Mouse (Mus musculus): ENCODE results near the gene Arhgdia. TPM values are rescaled to one million over a fixed set of nuclear protein-coding genes. Genes with fewer than 3 reads are reported as not detected.
A peak's percentile ranks its signal among the peaks of the same experiment; 100 is the strongest.

The Arhgdia gene
- polyA plus RNA-seq, 1 experiment from 2014 or later, result 735 TPM

GRCm38 (mm10) chr11:120552736-120553135 is 28.7 kb downstream of the Arhgdia start:
- no peak for DNase-seq (ENCODE audit: low spot score)
- 0 out of 2 replicates have a peak, but pooled peaks cover under 1% of the 10 kb centered on the region for H3K36me3 ChIP-seq (replicated peaks)
- H3K9me3 ChIP-seq, result no peaks in the 10 kb centered on the region
- 83% methylated on average over 5 of the region's 5 CpGs for WGBS
- H3K4me1 ChIP-seq, result peaks cover 29% of the 10 kb centered on the region
- no peak overlapping the region for H3K4me3 ChIP-seq
- no peaks in the 10 kb centered on the region for H3K27me3 ChIP-seq (replicated peaks; ENCODE audit: low read depth, poor library complexity, severe bottlenecking)
- H3K27ac ChIP-seq (replicated peaks), result no peak overlapping the region

DNA sequence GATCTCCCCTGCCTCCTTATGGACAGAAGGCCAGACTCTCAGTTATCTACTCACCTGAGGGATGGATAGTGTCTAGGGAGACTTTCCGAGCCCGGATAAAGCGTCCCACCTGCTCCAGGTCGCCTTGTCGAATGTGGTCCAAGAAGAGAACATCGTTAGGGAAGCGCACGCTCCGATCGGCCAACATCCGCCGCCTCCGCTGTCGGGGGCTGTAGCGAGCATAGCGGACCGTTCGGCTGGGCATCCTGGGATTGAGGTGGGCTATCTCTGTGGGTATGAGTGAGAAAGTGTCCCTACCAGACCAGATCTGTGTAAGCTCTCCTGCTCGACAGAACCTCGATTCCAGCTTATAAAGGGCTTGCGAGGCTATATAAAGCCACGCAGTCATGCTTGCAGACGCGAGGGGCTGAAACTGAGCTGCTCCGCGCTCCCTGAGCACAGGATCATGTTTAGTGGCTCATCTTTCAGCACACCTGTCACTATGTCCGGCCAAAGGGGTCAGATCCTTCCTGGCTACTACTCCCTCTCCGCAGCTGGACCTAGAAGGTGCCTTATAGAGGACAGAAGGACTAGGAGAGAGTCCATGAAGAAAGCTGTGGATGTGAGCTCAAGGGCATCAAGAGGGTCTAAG is 30.5 kb downstream of the Arhgdia start, which contains the start of gene Ppp1r27:
TSS of gene Ppp1r27 (minus strand) at position 323 of the 631 bp plus-strand sequence.
- H3K27ac ChIP-seq (replicated peaks), result peak within 1 kb of the TSS; percentile 92
- peak within 1 kb of the TSS; percentile 78 for H3K4me3 ChIP-seq
- DNase-seq (ENCODE audit: low spot score), result no peak
- H3K9me3 ChIP-seq, result no peaks in the 10 kb centered on the region
- WGBS, result 93% methylated on average over 28 of the region's 28 CpGs
- no peaks in the 10 kb centered on the region for H3K27me3 ChIP-seq (replicated peaks; ENCODE audit: low read depth, poor library complexity, severe bottlenecking)
- H3K36me3 ChIP-seq (replicated peaks), result peaks cover 14% of the 10 kb centered on the region
- H3K4me1 ChIP-seq, result peaks cover 35% of the 10 kb centered on the region

GRCm38 (mm10) chr11:120549986-120550809 is 31.2 kb downstream of the Arhgdia start:
- 74% methylated on average over 11 of the region's 11 CpGs for WGBS
- DNase-seq (ENCODE audit: low spot score), result no peak
- Histone ChIP-seq H3K36me3 (replicated peaks) (peaks cover 21% of the 10 kb centered on the region), H3K27ac (replicated peaks) (peak overlapping the region; percentile 92), H3K9me3 (no peaks in the 10 kb centered on the region), H3K4me1 (peaks cover 35% of the 10 kb centered on the region), H3K27me3 (replicated peaks; ENCODE audit: low read depth, poor library complexity, severe bottlenecking) (no peaks in the 10 kb centered on the region), H3K4me3 (peak overlapping the region; percentile 78)

DNA sequence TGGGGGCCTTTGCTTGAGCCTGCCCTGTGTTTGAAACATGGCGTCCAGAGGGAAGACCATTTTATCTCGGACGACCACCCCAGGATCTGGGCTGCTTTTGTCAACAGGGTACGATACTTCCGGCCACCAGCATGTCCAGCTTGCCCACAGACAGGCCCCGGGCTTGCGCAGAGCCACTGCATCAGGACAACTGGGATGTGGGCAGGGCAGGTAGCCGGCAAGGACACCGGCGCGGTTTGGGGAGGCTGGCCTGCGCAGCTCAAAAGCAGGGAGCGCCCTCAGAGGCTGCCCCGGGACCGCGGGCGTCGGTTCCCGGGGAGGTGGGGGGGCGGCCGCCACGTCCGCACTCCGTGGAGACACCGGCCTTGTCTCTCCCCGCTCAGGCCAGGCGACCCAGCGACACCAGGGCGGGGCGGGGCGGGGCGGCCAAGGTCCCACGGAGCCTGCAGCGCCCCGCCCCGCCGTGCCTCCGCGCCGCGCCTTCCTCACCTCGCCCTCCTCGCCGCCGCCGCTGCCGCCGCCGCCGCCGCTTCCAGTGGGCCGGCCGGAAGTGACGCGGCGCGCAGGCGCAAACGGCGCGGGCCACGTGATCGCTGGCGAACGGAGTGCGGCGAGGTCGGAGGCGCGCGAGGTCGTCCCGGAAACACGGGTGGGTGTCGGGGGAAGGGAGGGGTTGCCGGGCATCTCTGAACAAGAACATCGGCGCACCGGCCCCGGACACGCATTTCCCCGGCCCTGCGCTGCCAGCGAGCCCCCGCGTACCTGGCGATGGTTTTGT is 32.1 kb downstream of the Arhgdia start, which contains the start of gene Mcrip1:
TSS of gene Mcrip1 (minus strand) at position 560 of the 778 bp plus-strand sequence.
- WGBS, result under 1% methylated on average over 84 of the region's 87 CpGs
- Histone ChIP-seq H3K4me3 (peak within 1 kb of the TSS; percentile 78), H3K4me1 (peaks cover 35% of the 10 kb centered on the region), H3K27me3 (replicated peaks; ENCODE audit: low read depth, poor library complexity, severe bottlenecking) (no peaks in the 10 kb centered on the region), H3K9me3 (no peaks in the 10 kb centered on the region), H3K36me3 (replicated peaks) (peaks cover 30% of the 10 kb centered on the region), H3K27ac (replicated peaks) (peak within 1 kb of the TSS; percentile 92)
- peak; percentile 94 for DNase-seq (ENCODE audit: low spot score)

GRCm38 (mm10) chr11:120548786-120549167 is 32.6 kb downstream of the Arhgdia start:
- H3K27ac ChIP-seq (replicated peaks), result peak overlapping the region; percentile 92
- H3K36me3 ChIP-seq (replicated peaks), result peaks cover 36% of the 10 kb centered on the region
- WGBS, result 37% methylated on average over 7 of the region's 7 CpGs
- no peak for DNase-seq (ENCODE audit: low spot score)
- H3K27me3 ChIP-seq (replicated peaks; ENCODE audit: low read depth, poor library complexity, severe bottlenecking), result no peaks in the 10 kb centered on the region
- no peaks in the 10 kb centered on the region for H3K9me3 ChIP-seq
- H3K4me1 ChIP-seq, result peaks cover 35% of the 10 kb centered on the region
- peak overlapping the region; percentile 78 for H3K4me3 ChIP-seq

GRCm38 (mm10) chr11:120548214-120548613 is 33.2 kb downstream of the Arhgdia start:
- Histone ChIP-seq H3K9me3 (no peaks in the 10 kb centered on the region), H3K4me1 (peaks cover 35% of the 10 kb centered on the region), H3K4me3 (peak overlapping the region; percentile 78), H3K27ac (replicated peaks) (no peak overlapping the region), H3K27me3 (replicated peaks; ENCODE audit: low read depth, poor library complexity, severe bottlenecking) (no peaks in the 10 kb centered on the region), H3K36me3 (replicated peaks) (peaks cover 41% of the 10 kb centered on the region)
- no peak for DNase-seq (ENCODE audit: low spot score)
- 88% methylated on average over 3 of the region's 3 CpGs for WGBS

DNA sequence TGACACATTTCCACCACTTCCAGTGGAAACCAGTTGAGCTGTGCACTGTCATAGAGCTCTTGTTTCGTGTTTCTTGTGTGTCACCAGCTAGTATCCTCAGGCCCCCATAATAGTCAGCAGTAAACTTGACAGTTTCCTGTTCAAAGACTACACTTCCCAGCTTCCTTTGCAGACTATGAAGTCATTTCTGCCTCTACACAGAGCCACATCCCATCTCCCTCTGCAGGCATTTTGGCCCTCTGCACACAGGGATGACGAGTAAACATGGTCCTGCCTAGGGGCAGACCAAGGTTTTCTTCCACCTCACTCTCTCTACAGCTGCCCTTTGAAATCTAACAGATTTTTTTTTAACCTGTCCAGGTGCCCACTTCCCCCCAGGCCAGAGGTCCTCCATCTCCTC is 34.0 kb downstream of the Arhgdia start:
- Histone ChIP-seq H3K27me3 (replicated peaks; ENCODE audit: low read depth, poor library complexity, severe bottlenecking) (no peaks in the 10 kb centered on the region), H3K9me3 (no peaks in the 10 kb centered on the region), H3K36me3 (replicated peaks) (peaks cover 49% of the 10 kb centered on the region), H3K4me1 (peaks cover 35% of the 10 kb centered on the region), H3K27ac (replicated peaks) (no peak overlapping the region), H3K4me3 (no peak overlapping the region)
- WGBS, result 72% methylated on average over 2 of the region's 2 CpGs
- DNase-seq (ENCODE audit: low spot score), result no peak

DNA sequence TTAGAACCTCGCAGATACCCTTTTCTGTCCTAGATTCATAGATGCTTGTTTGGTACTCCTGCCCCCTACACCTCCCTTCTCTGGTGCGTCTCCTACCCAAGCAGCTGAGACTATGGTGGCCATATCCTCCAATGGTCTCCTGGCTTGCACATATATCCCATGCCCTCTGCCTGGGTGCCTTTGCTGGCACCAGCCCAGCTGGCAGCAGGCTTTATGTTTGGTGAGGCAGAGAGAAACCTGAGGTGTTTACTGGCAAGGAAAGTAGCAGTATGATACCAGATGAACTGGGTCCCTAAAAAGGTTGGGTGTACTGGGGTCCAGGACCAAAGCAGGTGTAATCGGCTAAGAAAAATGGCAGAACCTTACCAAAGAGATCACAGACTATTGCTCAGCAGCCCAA is 35.5 kb downstream of the Arhgdia start:
- Histone ChIP-seq H3K27me3 (replicated peaks; ENCODE audit: low read depth, poor library complexity, severe bottlenecking) (no peaks in the 10 kb centered on the region), H3K36me3 (replicated peaks) (peaks cover 61% of the 10 kb centered on the region), H3K9me3 (no peaks in the 10 kb centered on the region), H3K4me3 (no peak overlapping the region), H3K4me1 (peaks cover 34% of the 10 kb centered on the region), H3K27ac (replicated peaks) (no peak overlapping the region)
- DNase-seq (ENCODE audit: low spot score), result no peak
- 95% methylated on average over 3 of the region's 3 CpGs for whole genome bisulfite sequencing

DNA sequence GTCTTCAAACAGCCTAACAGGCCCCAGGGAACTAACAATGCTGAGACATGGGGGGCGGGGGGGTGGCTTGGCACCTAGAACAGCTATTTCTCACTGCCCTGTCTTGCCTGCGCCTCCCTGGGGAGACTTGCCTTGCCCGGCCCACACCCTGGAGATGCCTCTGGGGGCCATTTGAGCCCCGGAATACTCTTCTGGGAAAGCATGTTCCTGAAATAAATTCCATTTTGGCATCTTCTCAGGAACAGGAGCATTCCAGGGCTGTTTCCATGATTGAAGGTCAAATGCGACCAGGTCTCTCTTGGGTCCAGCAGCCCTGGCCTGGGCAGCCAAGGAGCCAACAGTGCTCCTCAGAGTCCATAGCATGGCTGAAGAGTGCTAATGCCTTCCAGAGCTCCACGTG is 39.0 kb downstream of the Arhgdia start:
- H3K27ac ChIP-seq (replicated peaks), result no peak overlapping the region
- H3K4me1 ChIP-seq, result peaks cover 30% of the 10 kb centered on the region
- no peaks in the 10 kb centered on the region for H3K9me3 ChIP-seq
- H3K36me3 ChIP-seq (replicated peaks), result peaks cover 57% of the 10 kb centered on the region
- WGBS, result 88% methylated on average over 6 of the region's 6 CpGs
- no peaks in the 10 kb centered on the region for H3K27me3 ChIP-seq (replicated peaks; ENCODE audit: low read depth, poor library complexity, severe bottlenecking)
- DNase-seq (ENCODE audit: low spot score), result no peak
- no peak overlapping the region for H3K4me3 ChIP-seq

GRCm38 (mm10) chr11:120541907-120542306 is 39.5 kb downstream of the Arhgdia start:
- Histone ChIP-seq H3K4me1 (peaks cover 28% of the 10 kb centered on the region), H3K36me3 (replicated peaks) (peaks cover 55% of the 10 kb centered on the region)

DNA sequence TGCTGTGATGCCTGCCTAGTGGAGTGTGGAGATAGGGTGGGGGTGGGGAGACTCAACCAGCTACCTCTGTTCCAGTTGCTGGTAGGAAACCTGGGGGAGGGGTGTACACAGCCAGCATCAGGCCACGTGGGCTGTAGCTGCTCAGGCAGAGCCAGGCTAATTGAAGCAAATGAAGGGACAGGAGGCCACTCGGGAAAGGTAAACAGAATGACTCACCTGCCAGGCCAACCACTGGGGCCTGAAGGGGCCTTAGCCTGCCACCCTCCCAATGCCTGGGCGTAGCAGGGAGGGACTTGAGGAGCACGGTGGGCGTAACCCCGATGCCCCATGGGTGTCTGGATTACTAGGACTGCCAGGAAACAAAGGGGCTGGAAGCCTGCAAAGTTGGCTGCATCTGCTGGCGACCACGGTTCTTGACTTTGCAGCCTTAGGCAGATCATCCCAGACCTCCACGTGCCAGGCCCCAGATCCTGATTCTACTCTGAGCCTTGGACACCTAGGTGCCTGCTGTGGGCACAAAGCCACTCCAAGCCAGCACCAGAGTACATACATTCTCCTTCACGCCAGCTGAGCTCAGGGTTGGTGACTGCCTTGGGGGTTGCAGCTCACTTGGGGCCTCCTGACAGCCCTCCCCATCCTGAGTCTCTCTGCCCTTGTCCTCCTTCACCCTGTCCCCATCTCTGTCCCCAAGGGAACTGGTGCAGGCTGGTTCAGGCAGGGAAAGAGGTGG is 42.0 kb downstream of the Arhgdia start:
- H3K4me3 ChIP-seq, result peak overlapping the region; percentile 40

More at GRCm38 (mm10) chr11:120541907-120542306, 39.5 kb downstream of the Arhgdia start:
- H3K4me3 ChIP-seq, result no peak overlapping the region
- peak; percentile 34 for DNase-seq (ENCODE audit: low spot score)
- H3K27me3 ChIP-seq (replicated peaks; ENCODE audit: low read depth, poor library complexity, severe bottlenecking), result no peaks in the 10 kb centered on the region
- no peak overlapping the region for H3K27ac ChIP-seq (replicated peaks)
- WGBS, result 43% methylated on average over 4 of the region's 4 CpGs
- no peaks in the 10 kb centered on the region for H3K9me3 ChIP-seq

GRCm38 (mm10) chr11:120538955-120539284 is 42.5 kb downstream of the Arhgdia start:
- 56% methylated on average over 8 of the region's 8 CpGs for WGBS

More for the DNA sequence above, 42.0 kb downstream of the Arhgdia start:
- peak overlapping the region; percentile 85 for H3K27ac ChIP-seq (replicated peaks)
- H3K9me3 ChIP-seq, result no peaks in the 10 kb centered on the region
- H3K4me1 ChIP-seq, result peaks cover 28% of the 10 kb centered on the region
- H3K36me3 ChIP-seq (replicated peaks), result peaks cover 32% of the 10 kb centered on the region
- peaks cover 6% of the 10 kb centered on the region for H3K27me3 ChIP-seq (replicated peaks; ENCODE audit: low read depth, poor library complexity, severe bottlenecking)
- WGBS, result 25% methylated on average over 10 of the region's 10 CpGs
- peak; percentile 65 for DNase-seq (ENCODE audit: low spot score)

More at GRCm38 (mm10) chr11:120538955-120539284, 42.5 kb downstream of the Arhgdia start:
- Histone ChIP-seq H3K9me3 (no peaks in the 10 kb centered on the region), H3K27me3 (replicated peaks; ENCODE audit: low read depth, poor library complexity, severe bottlenecking) (peaks cover 11% of the 10 kb centered on the region), H3K27ac (replicated peaks) (peak overlapping the region; percentile 85), H3K4me3 (peak overlapping the region; percentile 40), H3K36me3 (replicated peaks) (peaks cover 27% of the 10 kb centered on the region), H3K4me1 (peaks cover 28% of the 10 kb centered on the region)
- DNase-seq (ENCODE audit: low spot score), result no peak
